Mouse (Mus musculus): ENCODE data around the gene Plekhm3. TPM values are rescaled to one million over a fixed set of nuclear protein-coding genes. Genes with fewer than 3 reads are reported as not detected.

Gene Plekhm3
- polyA plus RNA-seq, 1 experiment = 4.8 TPM

DNA sequence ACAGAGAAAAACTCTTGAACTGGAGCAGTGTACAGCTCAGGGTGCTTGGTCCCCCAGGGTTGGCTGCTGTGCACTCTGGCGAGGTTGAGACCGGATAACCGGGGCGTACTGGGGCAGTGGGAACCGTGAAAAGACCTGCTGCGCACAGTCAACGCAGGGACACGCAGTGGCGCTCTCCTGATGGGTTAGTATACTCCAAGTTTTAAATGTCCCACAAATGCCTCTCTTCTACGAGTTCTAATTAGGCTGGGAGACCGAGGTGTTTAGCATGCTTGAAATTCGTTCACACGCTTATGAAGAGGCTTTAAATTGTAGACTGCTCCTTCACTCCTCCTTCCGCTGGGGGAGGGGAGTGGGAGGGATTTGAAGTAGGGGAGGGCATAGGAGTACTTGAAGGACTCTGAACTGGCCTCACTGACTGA is 218.0 kb downstream of the Plekhm3 start:
- no peak for TF ChIP-seq POLR2A (IDR thresholded peaks at IDR 0.05; ENCODE audit: control insufficient read depth, extremely low read depth, insufficient read depth, low read length, poor library complexity)
- TF ChIP-seq CTCF (IDR thresholded peaks at IDR 0.05; ENCODE audit: borderline replicate concordance, control insufficient read depth, extremely low read depth, insufficient read depth, low read length, poor library complexity) = no peak
- Histone ChIP-seq H3K27ac (ENCODE audit: control insufficient read depth, insufficient read depth, low read length) (no peak overlapping the region), H3K4me3 (ENCODE audit: control insufficient read depth, insufficient read depth, low read length) (peak overlapping the region; percentile 23), H3K36me3 (ENCODE audit: control insufficient read depth, insufficient read depth, low read length) (no peaks in the 10 kb centered on the region), H3K4me1 (replicated peaks; ENCODE audit: control insufficient read depth, insufficient read depth, low read length) (peaks cover 23% of the 10 kb centered on the region), H3K27me3 (ENCODE audit: control insufficient read depth, insufficient read depth, low read length) (no peaks in the 10 kb centered on the region)
- DNase-seq = peak; percentile 42
- WGBS = 2% methylated on average over 14 of the region's 14 CpGs

DNA sequence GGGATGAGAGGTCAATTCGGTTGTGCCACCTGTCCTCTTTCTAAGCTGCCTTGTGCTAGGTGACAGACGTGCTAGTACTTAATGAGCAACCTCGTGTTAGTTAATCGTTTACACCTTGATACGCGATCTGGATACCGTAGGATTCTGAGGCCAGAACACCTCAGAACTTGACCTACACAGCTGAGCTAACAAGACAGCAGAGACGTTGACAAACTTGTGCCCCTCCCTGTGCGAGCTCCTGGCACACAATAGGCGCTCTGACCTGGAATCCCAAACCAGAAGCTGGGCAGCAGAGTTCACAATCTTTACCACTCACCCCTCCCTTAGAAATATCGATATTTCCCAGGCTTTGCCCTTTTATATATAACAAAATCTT is 218.5 kb downstream of the Plekhm3 start:
- H3K27ac ChIP-seq (ENCODE audit: control insufficient read depth, insufficient read depth, low read length) = no peak overlapping the region
- under 1% methylated on average over 11 of the region's 11 CpGs for WGBS
- H3K4me3 ChIP-seq (ENCODE audit: control insufficient read depth, insufficient read depth, low read length) = peak overlapping the region; percentile 90
- DNase-seq = no peak
- H3K4me1 ChIP-seq (replicated peaks; ENCODE audit: control insufficient read depth, insufficient read depth, low read length) = peaks cover 23% of the 10 kb centered on the region
- H3K27me3 ChIP-seq (ENCODE audit: control insufficient read depth, insufficient read depth, low read length) = no peaks in the 10 kb centered on the region
- H3K36me3 ChIP-seq (ENCODE audit: control insufficient read depth, insufficient read depth, low read length) = no peaks in the 10 kb centered on the region
- no peak for TF ChIP-seq POLR2A (IDR thresholded peaks at IDR 0.05; ENCODE audit: control insufficient read depth, extremely low read depth, insufficient read depth, low read length, poor library complexity)
- no peak for TF ChIP-seq CTCF (IDR thresholded peaks at IDR 0.05; ENCODE audit: borderline replicate concordance, control insufficient read depth, extremely low read depth, insufficient read depth, low read length, poor library complexity)

DNA sequence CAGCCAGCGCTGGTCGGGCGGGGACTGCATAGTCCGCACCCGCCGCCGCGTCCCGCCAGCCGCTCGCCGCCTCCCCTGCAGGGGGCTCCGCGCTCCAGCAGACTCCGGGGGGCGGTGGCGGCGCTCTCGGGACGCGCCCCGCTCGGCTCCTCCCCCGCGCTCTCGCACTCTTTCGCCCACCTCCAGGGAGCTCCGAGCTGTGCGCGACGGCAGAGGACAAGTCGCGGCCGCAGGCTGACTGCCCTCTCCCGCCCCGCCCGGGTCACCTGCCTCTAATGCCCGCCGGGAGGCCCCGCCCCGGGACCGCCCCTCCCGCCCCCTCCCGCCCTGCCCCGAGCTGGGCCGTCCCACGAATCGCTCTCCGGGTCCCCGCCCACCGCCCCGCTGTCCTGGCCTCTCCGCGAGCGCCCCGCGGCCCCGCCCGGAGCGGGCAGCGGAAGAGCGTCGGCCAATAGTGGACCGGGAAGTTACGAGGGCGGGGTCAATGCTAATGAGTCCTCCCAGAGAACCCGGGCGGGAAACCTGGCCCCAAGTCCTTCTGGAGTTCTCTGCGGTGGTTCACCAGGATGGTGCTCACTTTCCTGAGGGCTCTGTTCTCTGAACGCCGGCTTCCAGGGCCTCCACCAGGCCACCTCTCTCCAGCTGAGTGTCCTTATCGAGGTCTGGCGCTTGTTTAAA is 219.0 kb downstream of the Plekhm3 start, which contains the start of gene Fzd5:
Fzd5 (minus strand) TSS at position 250 of the 678 bp plus-strand sequence.
- under 1% methylated on average over 66 of the region's 73 CpGs for WGBS

DNA sequence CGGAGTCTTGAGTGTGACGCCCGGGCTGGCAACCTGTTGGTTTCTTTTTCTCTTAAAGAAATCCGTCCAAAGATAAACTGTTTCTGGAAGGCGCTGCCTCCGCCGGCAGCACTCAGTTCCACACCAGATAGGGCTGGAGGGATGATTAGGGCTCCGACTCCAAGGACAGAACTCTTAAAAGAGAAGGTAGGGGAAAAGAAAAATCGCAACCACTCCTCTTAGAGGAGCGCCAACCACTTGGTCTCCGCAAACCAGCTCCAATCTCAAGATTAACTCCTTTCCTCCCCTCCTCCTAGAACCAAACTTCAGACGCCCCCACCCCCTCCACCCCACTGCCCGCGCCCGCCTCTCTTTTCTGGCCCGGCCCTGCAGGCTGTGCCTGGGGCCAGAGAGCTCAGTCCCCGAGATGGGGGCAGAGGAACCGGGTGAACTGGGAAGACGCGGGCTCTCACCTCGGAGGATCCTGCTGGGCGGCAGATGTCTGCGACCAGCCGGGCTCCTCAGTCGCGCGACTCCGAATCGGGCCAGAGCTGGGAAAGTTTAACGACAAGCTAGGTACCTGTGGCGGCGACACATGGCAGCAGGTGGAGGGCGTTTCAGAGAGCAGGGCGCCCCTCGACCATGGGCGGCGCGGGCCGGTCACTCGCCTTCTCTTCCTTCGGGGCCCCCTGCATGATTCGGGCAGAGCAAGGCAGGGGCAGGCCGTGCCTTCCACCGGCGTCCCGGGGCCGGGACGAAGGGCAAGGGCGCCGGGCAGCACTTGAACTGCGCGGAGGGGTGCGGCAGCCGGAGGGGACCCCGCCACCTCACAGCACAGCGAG is 219.7 kb downstream of the Plekhm3 start:
- DNase-seq = no peak
- no peaks in the 10 kb centered on the region for H3K36me3 ChIP-seq (ENCODE audit: control insufficient read depth, insufficient read depth, low read length)
- no peaks in the 10 kb centered on the region for H3K27me3 ChIP-seq (ENCODE audit: control insufficient read depth, insufficient read depth, low read length)
- H3K4me3 ChIP-seq (ENCODE audit: control insufficient read depth, insufficient read depth, low read length) = peak overlapping the region; percentile 90
- TF ChIP-seq POLR2A (IDR thresholded peaks at IDR 0.05; ENCODE audit: control insufficient read depth, extremely low read depth, insufficient read depth, low read length, poor library complexity) = no peak
- no peak for TF ChIP-seq CTCF (IDR thresholded peaks at IDR 0.05; ENCODE audit: borderline replicate concordance, control insufficient read depth, extremely low read depth, insufficient read depth, low read length, poor library complexity)
- H3K27ac ChIP-seq (ENCODE audit: control insufficient read depth, insufficient read depth, low read length) = no peak overlapping the region
- WGBS = under 1% methylated on average over 55 of the region's 56 CpGs
- H3K4me1 ChIP-seq (replicated peaks; ENCODE audit: control insufficient read depth, insufficient read depth, low read length) = peaks cover 23% of the 10 kb centered on the region

More for the DNA sequence above, 219.0 kb downstream of the Plekhm3 start, which contains the start of gene Fzd5:
- Histone ChIP-seq H3K4me3 (ENCODE audit: control insufficient read depth, insufficient read depth, low read length) (peak within 1 kb of the TSS; percentile 90), H3K27ac (ENCODE audit: control insufficient read depth, insufficient read depth, low read length) (no peak within 1 kb of the TSS), H3K27me3 (ENCODE audit: control insufficient read depth, insufficient read depth, low read length) (no peaks in the 10 kb centered on the region), H3K36me3 (ENCODE audit: control insufficient read depth, insufficient read depth, low read length) (no peaks in the 10 kb centered on the region), H3K4me1 (replicated peaks; ENCODE audit: control insufficient read depth, insufficient read depth, low read length) (peaks cover 23% of the 10 kb centered on the region)
- peak; percentile 85 for DNase-seq
- peak; percentile 59 for TF ChIP-seq CTCF (IDR thresholded peaks at IDR 0.05; ENCODE audit: borderline replicate concordance, control insufficient read depth, extremely low read depth, insufficient read depth, low read length, poor library complexity)
- no peak for TF ChIP-seq POLR2A (IDR thresholded peaks at IDR 0.05; ENCODE audit: control insufficient read depth, extremely low read depth, insufficient read depth, low read length, poor library complexity)

Other genes with a start within 250 kb of the Plekhm3 start
- gene Fzd5, start 219.1 kb downstream of the Plekhm3 start, polyA plus RNA-seq (2012; rRNA removed) = 8.2 and 10.7 TPM in 2 replicates
- 0.15 and 0.20 TPM in 2 replicates for gene Akr1cl, start 75.9 kb upstream of the Plekhm3 start, polyA plus RNA-seq (2012; rRNA removed)
- gene Cryge, start 94.3 kb upstream of the Plekhm3 start, polyA plus RNA-seq (2012; rRNA removed) = not detected in 2 replicates
- gene Crygd, start 106.6 kb upstream of the Plekhm3 start, polyA plus RNA-seq (2012; rRNA removed) = not detected in 2 replicates
- gene Crygc, start 116.9 kb upstream of the Plekhm3 start, polyA plus RNA-seq (2012; rRNA removed) = 0.26 and 0.32 TPM in 2 replicates
- gene Crygb, start 125.5 kb upstream of the Plekhm3 start, polyA plus RNA-seq (2012; rRNA removed) = not detected in 2 replicates
- gene Cryga, start 146.5 kb upstream of the Plekhm3 start, polyA plus RNA-seq (2012; rRNA removed) = 0.26 and 0.38 TPM in 2 replicates
- gene Gm28845, start 162.7 kb upstream of the Plekhm3 start, polyA plus RNA-seq (2012; rRNA removed) = 0.19 TPM in 1 of 2 replicates, not detected in the other
- gene D630023F18Rik, start 166.4 kb upstream of the Plekhm3 start, polyA plus RNA-seq (2012; rRNA removed) = 0.18 TPM in 1 of 2 replicates, not detected in the other
- 13.3 and 14.4 TPM in 2 replicates for gene Idh1, start 229.7 kb upstream of the Plekhm3 start, polyA plus RNA-seq (2012; rRNA removed)
- 13.4 and 13.7 TPM in 2 replicates for gene Pikfyve, start 229.9 kb upstream of the Plekhm3 start, polyA plus RNA-seq (2012; rRNA removed)

Data from thymus, adult 2 months (tissue).